Mouse (Mus musculus) megakaryocyte, adult 5-6 weeks (primary cell): ENCODE results near the gene Zfp280b. TPM values are rescaled to one million over a fixed set of nuclear protein-coding genes. Genes with fewer than 3 reads are reported as not detected.

Source experiments
- total RNA-seq, 2 experiments: library from RNA; stranded (forward) in 1 of 2; stranded (reverse) in 1 of 2; fragments of 153-499, 151-499 nt in 1 of 2; fragments of 221-1000, 200-1000 nt in 1 of 2; gene quantifications; 2 replicates each; pipeline versions ENCODE4 v1.2.3 to v1.2.4; 2015 to 2017

Zfp280b gene
- total RNA-seq, 2 experiments from 2014 or later = 3.0 to 4.5 TPM

Other genes with a start within 250 kb of the Zfp280b start
- gene Gstt1, start 234.1 kb upstream of the Zfp280b start, total RNA-seq (2015) = 0.78 TPM in 1 of 2 replicates, not detected in the other
- not detected in 2 replicates for gene Gstt1, start 234.1 kb upstream of the Zfp280b start, total RNA-seq (2017)
- not detected in 2 replicates for gene Gstt4, start 210.1 kb upstream of the Zfp280b start, total RNA-seq (2015)
- gene Gstt4, start 210.1 kb upstream of the Zfp280b start, total RNA-seq (2017) = not detected in 2 replicates
- 4.7 and 5.9 TPM in 2 replicates for gene Gstt2, start 195.2 kb upstream of the Zfp280b start, total RNA-seq (2015)
- 1.8 and 4.7 TPM in 2 replicates for gene Gstt2, start 195.2 kb upstream of the Zfp280b start, total RNA-seq (2017)
- 68.9 and 73.4 TPM in 2 replicates for gene Mif, start 172.4 kb upstream of the Zfp280b start, total RNA-seq (2015)
- 87.4 and 123 TPM in 2 replicates for gene Mif, start 172.4 kb upstream of the Zfp280b start, total RNA-seq (2017)
- gene Derl3, start 139.2 kb upstream of the Zfp280b start, total RNA-seq (2015) = 0.41 and 0.89 TPM in 2 replicates
- not detected in 2 replicates for gene Derl3, start 139.2 kb upstream of the Zfp280b start, total RNA-seq (2017)
- gene Smarcb1, start 111.0 kb upstream of the Zfp280b start, total RNA-seq (2015) = 44.0 and 46.2 TPM in 2 replicates
- gene Smarcb1, start 111.0 kb upstream of the Zfp280b start, total RNA-seq (2017) = 40.6 and 48.4 TPM in 2 replicates
- 7.1 and 9.3 TPM in 2 replicates for gene Chchd10, start 99.5 kb upstream of the Zfp280b start, total RNA-seq (2015)
- gene Chchd10, start 99.5 kb upstream of the Zfp280b start, total RNA-seq (2017) = 8.1 and 15.7 TPM in 2 replicates
- gene Mmp11, start 96.2 kb upstream of the Zfp280b start, total RNA-seq (2015) = not detected in 2 replicates
- gene Mmp11, start 96.2 kb upstream of the Zfp280b start, total RNA-seq (2017) = not detected in 2 replicates
- 0.48 and 0.83 TPM in 2 replicates for gene Gm867, start 92.0 kb upstream of the Zfp280b start, total RNA-seq (2015)
- 0.16 TPM in 1 of 2 replicates, not detected in the other for gene Gm867, start 92.0 kb upstream of the Zfp280b start, total RNA-seq (2017)
- 0.48 TPM in 1 of 2 replicates, not detected in the other for gene Vpreb3, start 89.6 kb upstream of the Zfp280b start, total RNA-seq (2015)
- gene Vpreb3, start 89.6 kb upstream of the Zfp280b start, total RNA-seq (2017) = not detected in 2 replicates
- 0.47 TPM in 1 of 2 replicates, not detected in the other for gene Gm5134, start 78.1 kb upstream of the Zfp280b start, total RNA-seq (2015)
- gene Gm5134, start 78.1 kb upstream of the Zfp280b start, total RNA-seq (2017) = 0.11 TPM in 1 of 2 replicates, not detected in the other
- gene Slc5a4b, start 78.3 kb downstream of the Zfp280b start, total RNA-seq (2015) = not detected in 2 replicates
- not detected in 2 replicates for gene Slc5a4b, start 78.3 kb downstream of the Zfp280b start, total RNA-seq (2017)
- not detected in 2 replicates for gene Slc5a4a, start 114.8 kb downstream of the Zfp280b start, total RNA-seq (2015)
- not detected in 2 replicates for gene Slc5a4a, start 114.8 kb downstream of the Zfp280b start, total RNA-seq (2017)
- gene Prmt2, start 205.2 kb downstream of the Zfp280b start, total RNA-seq (2015) = 1.7 and 2.3 TPM in 2 replicates
- 1.3 and 2.0 TPM in 2 replicates for gene Prmt2, start 205.2 kb downstream of the Zfp280b start, total RNA-seq (2017)
- 0.14 and 0.47 TPM in 2 replicates for gene S100b, start 221.2 kb downstream of the Zfp280b start, total RNA-seq (2015)
- 0.11 TPM in 1 of 2 replicates, not detected in the other for gene S100b, start 221.2 kb downstream of the Zfp280b start, total RNA-seq (2017)